Mouse (Mus musculus) heart, postnatal 10 days (tissue): Measurements from ENCODE around the gene Clybl. TPM values are rescaled to one million over a fixed set of nuclear protein-coding genes. Genes with fewer than 3 reads are reported as not detected.
A peak's percentile ranks its signal among the peaks of the same experiment; 100 is the strongest.

Source experiments
- DNase-seq, 2 experiments: peaks; one replicate each; pipeline ENCODE4 v3.0.0; 2021
- intact Hi-C: fragments of 180-260 bp; cut with DNase I; formaldehyde crosslinking; loops from one replicate; pipeline ENCODE4 v1.15.1; 2025
- total RNA-seq, 2 experiments: library from RNA; stranded (reverse); gene quantifications; 2 replicates each; pipeline ENCODE4 v1.2.3; 2021

The Clybl gene
- total RNA-seq, 2 experiments from 2014 or later: 103 TPM

DNA sequence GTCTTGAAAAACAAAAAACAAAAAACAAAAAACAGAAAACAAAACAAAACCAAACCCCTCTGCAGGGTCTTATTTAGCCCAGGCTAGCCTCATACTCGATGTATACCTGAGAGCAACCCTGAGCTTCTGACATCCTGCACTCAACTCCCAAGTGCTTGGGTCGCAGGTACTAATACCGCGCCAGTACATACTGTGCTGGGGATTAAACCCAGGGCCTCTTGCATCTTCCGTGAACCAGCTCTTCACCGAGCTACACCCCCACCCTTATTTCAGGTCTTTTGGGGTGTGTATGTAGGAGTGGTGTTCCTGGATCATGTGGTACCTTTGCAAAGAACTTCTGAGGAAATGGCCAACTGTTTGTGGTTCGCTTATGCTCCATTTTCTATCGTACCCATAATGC lies 13.1 kb downstream of the Clybl start:
- intact Hi-C loops: no loop called here
- DNase-seq: no peak

DNA sequence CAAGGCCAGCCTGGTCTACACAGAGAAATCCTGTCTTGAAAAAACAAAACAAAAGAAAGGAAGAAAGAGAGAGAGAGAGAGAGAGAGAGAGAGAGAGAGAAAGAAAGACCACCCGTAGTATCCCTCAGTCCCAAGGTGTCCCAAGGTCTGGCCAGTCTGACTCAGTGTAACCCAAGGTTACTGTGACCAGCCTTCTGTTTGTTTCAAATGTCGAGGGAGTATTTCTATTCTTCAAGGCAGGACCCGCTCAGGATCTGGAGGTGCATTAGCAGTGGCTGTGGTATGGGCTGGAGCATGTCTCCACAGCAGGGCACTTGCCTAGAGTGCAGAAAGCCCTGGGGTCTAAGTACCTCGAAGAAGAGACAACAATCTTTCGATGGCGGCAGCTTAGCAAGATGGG lies 15.3 kb downstream of the Clybl start:
- no peak for DNase-seq
- intact Hi-C loops: no loop called here

DNA sequence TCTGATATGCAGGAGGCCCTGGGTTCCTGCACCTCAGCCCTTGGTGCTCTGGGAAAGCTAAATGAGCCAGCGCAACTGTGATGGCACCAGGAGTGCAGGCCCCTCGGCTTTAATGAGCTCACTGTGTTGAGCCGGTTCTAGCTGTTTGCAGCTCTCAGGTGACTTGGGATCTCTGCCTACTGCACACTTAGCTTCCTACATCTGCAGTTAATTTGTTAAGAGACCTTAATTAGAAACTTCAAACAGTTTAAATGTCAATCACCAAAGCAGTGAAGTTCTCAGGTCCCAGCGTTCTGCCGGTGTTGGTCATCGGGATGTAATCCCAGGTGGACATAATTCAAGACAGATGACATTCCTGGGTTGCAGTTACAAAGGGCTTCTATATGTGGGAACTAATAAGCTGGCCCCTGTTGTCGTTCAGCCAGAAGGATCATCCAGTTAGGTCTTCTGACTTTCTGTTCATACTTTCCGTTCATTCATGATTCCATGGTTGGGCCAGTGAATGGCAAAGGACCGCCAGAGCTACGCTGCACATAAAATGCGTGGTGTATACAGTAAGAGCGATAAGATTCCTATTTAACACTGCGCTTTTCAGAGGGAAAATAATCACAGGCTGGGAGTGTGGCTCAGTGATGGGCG lies 18.9 kb downstream of the Clybl start:
- no peak for DNase-seq
- intact Hi-C loops: no loop called here

DNA sequence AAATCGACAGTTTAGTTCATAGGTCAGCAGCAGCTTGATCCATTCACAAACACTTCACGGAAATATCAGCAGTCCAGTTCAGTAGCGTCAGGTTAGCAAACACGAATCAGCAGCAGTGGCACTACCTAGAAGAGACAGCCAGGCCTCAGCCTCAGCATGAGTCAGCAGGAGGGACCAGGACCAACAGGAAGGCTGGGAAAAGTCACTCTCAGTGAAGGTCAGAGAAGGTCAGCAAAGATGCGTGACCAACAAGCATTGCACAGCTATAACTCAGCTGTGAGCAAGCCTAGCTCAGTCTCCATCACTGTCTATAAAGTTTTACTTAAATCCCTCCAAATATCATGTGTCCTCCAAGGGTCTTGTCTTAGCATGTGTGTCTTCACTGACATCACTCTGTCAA lies 27.7 kb downstream of the Clybl start:
- DNase-seq: no peak
- intact Hi-C loops: no loop called here

DNA sequence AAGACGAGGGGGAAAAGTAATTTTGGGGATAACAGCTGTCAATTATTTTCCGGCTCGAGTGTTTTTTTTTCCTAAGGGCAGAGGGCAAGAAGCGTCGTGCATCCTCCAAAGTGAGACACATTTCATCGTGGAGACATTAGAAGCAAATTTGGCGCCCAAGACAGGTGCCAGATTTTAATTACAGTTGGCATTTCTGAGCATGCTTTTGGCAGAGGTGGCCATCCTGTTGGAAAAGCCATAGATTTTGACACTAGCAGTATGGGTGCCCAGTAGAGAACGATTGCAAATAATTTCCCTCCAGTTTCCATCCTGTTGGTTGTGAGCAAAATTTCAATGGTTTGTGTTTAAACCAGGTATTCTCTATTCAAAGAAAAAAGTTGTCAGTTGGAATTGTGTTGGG lies 32.1 kb downstream of the Clybl start:
- intact Hi-C loops: no loop called here
- no peak for DNase-seq

DNA sequence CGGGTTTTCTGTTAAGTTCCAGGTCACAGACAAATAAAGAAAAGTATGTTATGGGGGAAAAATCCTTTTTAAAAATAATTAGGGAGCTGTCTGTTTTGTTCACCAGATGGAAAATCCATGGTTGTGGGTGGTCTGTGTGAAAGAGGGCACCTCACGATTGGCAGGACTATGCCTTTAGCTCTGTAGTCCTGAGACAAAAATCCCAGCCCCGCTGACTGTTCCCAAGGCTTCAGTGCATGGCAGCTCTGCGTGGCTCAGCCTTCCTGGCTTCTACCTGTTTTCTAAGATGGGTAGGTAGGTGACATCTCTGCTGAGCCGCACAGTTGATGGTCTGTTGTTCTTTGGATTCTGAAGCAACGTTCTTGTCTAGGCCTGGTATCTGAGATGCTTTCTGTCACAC lies 32.6 kb downstream of the Clybl start:
- intact Hi-C loops: no loop called here
- DNase-seq: no peak

DNA sequence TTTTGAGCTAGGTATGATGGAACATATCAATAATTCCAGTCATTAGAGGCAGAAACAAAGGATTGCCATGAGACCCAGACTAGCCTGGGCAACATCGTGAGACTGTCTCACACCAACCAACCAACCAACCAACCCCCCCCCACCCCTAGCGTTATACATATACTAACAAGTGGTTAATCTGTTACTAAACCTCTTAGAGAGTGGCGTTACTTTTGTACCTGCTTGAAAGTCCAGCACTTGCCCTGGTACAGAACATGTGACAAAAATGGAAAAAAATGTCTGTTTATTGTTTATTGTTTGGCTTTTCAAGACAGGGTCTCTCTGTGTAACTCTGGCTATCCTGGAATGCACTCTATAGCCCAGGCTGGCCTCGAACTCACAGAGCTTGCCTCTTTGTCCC lies 35.7 kb downstream of the Clybl start:
- DNase-seq: no peak

DNA sequence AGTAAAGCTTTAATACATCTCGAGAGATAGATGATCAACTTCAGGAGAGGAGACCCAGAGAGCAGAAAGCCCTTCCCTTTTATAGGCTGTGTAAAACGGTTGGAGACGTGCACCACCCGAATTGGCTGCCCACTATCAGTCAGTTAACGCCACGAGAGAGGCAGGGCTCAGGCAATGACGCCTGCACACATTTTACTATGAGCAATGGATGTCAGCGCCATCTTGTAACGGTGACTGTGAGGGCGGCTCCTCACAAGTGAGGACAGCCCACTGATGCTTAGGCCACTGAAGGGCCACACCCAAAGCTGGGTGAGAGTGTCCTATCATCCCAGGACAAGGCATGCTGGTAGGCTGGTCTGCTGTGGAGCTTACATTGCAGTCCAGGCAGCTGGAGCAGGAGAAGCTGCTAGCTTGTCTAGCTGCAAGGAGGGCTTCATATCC lies 41.5 kb downstream of the Clybl start:
- intact Hi-C loops: loop anchor here (1.0 to 10.0 kb wide), 4 partner anchors 252 to 1092 kb away; partner anchors contain the start of gene Zic2
- no peak for DNase-seq

More for the DNA sequence above, 35.7 kb downstream of the Clybl start:
- intact Hi-C loops: no loop called here

DNA sequence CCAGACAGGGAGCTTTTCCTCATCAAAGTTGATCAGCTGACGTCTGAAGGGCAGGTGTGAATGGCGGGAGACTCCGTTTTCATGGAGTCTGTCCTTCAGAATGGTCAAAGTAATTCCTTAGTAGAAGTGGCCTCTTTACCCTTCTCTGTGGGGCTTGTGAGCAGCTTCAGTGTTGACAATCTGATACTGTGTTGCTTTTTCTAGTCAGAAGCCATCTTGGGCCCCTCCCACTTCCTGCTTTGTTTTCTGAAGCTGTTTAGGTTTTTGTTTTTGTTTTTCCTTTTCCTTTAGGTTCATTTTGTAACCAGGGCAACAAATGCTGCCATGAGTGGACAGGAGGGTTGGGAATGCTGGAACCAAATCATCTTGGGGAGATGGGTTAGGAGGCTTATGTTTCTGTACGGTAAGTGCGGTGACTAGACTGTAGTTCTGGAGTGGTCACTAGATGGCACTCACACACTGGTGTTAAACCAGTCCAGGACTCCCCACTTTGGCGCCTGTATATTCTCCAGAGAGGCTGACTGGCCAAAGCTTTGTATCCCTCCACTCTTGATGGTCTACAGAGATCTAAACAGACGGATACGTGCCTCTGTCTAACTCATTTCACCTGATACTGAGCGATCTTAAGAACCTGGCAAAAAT lies 42.1 kb downstream of the Clybl start:
- DNase-seq: peak; percentile 82 to 89
- intact Hi-C loops: loop anchor here (1.0 to 10.0 kb wide), 4 partner anchors 251 to 1091 kb away; partner anchors contain the start of gene Zic2

DNA sequence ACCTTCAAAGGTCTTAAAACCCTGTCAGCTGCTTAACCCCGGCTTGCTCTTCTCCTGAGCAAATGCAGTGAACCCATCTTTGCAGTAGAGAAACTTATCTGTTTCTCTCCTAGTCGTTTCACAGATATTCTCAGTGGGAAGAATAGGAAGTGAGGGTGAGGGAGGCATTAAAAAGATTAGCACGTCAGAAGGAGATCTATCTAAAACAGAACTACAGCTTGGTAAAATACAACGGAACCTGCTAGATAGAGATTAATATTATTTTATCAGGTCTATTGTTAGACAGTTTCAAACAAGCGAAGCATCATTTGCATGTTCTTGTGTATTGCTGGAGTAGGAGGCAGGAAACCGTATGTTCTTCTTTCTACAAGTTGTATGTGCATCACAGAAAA lies 42.6 kb downstream of the Clybl start:
- DNase-seq: no peak
- intact Hi-C loops: loop anchor here (10.0 kb wide), 3 partner anchors 251 to 1091 kb away; partner anchors contain the start of gene Zic2

DNA sequence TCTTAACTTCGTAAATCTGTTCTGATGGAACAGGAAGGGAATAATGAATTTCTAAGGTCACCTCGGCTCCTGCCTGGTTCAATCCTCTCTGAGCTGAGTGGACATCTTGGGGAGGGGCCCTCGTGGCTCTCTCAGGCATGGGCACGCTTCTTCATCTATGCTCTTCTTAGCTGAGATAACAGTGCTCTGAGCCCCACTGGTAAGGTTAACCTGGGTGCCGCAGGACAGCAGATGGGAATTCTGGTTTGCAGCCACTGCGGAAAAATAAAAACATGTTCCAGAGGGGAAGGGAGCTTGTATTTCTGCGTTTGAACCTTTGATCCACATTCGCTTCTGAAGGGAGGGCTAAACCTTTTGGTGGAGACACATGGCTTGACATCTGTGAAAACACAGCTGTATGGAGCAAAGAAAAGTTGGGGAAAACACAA lies 43.0 kb downstream of the Clybl start:
- intact Hi-C loops: loop anchor here (10.0 kb wide), 3 partner anchors 250 to 1090 kb away; partner anchors contain the start of gene Zic2
- no peak for DNase-seq

DNA sequence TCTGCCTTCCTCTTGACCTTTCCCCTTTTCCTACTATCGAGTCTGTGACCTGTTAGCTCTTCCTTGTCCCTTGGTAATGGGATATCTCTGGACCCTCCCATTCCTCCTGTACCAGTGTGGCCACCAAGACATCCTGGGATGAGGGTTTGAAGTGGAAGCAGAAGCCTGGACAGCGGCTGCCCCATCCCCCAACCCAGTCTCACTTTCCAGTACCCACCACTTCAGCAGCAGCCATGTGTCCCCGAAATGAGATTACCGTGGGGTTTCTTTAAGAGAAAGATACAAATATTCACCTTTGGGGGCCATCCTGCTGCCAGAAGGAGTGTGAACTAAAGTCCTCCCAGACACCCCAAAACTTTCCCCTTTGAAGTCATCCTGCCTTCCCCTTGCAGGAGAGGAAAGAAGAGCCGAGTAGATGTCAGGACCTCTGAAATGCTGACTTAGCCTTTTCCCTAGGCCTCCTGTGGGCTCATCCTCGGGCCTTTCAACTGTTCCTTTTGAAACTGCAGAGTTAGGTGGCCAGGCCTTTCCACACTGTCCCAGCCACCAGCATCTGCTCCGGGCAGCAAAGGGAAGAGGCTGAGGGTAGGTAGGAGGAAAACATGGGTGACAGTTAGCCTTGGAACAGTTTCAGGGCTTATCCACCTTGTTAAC lies 44.1 kb downstream of the Clybl start:
- DNase-seq: no peak
- intact Hi-C loops: loop anchor here (10.0 kb wide), 3 partner anchors 249 to 1089 kb away; partner anchors contain the start of gene Zic2

DNA sequence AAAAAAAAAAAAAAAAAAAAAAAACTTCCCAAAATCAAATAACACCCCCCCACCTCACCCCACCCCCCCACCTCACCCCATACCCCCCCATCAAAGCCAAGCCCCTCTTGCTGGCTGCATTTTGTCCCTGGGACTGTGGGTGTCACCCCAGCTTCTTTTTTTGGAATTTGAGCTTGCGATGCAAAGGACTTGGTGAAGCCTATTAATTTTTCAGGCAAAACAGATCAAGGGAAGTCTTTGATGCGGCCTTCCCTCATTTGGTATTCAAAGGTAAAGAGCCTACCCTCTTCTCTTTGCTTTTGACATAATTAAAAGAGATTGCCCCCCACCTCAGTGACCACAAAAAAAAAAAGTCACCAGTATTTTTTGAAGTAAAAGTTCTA lies 44.6 kb downstream of the Clybl start:
- no peak for DNase-seq
- intact Hi-C loops: loop anchor here (10.0 kb wide), 3 partner anchors 249 to 1089 kb away; partner anchors contain the start of gene Zic2

DNA sequence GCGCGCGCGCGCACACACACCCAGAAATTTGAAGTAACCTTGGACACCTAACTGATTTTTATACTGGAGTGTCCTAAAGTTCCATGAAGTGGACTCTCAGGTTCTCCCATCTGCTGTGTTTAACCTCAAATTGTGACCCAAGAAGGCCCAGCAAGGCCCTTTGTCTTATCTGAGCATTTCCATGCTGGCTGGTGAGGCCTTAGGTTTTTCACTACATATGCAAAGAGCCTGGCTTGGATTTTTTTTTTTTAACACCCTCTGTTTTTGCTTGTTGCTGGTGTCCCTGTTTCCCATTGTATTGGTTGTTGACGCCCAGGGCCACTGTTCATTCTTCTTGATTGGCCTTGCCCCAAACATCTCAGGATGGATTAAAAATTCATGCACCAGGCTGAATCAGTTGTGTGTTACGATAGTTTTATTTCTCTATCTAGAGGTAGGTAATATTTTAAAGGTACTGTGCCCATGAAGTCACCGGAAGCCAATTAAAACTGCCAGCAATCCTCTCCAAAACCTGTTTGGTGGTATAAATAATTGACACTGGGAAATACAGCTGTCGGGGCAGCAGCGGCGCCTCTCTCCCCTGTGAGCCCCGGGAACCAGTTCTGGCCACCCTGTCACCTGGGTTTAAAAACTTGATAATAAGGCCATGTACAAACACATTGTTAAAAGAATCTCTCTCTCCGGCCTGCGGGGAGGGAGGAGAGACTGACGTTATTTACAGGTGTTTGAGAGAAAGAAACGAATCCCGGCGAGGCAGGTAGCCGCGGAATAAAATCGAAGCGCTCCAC lies 45.4 kb downstream of the Clybl start:
- intact Hi-C loops: loop anchor here (10.0 kb wide), 3 partner anchors 248 to 1088 kb away; partner anchors contain the start of gene Zic2
- DNase-seq: no peak

DNA sequence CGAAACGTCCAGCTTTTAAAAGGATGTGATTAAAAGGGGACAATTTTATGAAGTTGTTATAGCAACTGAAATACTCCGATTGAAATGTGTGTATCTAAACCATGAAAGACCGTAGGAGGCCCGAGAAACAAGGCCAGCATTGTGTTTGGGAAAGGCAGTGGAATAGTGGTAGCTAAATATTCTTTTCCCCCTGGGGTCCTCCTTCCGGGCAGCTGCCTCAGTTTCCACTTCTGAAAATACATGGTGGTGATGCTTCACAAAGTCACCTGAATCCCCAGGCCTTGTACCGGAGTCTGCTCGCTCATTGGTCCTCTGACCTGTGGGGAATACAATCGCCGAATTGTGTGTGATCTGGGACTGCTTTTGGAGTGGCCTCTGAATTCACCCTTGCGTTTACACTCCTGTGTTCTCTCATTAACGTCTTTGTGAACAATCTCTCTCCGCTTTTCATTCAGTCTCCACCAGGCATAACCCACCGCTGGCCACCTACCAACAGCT lies 46.0 kb downstream of the Clybl start:
- no peak for DNase-seq
- intact Hi-C loops: loop anchor here (10.0 kb wide), 3 partner anchors 247 to 1087 kb away; partner anchors contain the start of gene Zic2

DNA sequence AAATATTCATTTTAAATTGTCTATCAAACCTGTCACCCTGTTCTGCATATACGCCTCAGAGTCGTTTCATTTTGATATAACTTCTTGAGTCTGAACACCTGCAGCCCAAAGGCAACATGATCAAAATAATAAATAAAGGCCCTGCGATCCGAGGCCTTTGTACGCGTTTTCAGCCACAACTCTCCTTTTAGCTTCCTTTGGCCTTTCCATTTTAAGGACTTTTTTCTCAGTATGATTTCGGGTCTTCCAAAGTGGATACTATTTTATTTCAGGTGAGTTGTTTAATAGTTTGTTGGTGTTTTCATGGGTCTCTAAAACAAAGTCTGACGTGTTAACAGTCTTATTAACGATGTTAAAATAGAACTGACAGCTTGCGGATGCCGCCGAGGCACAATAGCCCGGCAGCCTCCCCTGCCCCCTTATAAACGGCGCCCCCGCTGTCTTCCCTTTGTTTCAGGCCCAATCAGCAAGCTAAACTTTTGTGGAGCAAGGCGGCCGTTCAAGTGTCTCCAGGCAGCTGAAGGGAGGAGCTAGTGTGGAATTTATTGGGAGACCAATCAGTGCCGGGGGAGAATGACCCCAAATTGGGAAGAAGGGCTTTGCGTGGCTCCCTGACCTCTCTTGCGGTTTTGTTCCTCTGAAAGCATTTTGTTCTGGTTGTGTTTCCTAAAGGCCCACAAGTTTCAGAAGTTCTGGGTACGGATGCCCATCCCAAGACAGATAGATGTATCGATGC lies 47.5 kb downstream of the Clybl start:
- intact Hi-C loops: loop anchor here (10.0 kb wide), 3 partner anchors 246 to 1086 kb away; partner anchors contain the start of gene Zic2
- no peak for DNase-seq

DNA sequence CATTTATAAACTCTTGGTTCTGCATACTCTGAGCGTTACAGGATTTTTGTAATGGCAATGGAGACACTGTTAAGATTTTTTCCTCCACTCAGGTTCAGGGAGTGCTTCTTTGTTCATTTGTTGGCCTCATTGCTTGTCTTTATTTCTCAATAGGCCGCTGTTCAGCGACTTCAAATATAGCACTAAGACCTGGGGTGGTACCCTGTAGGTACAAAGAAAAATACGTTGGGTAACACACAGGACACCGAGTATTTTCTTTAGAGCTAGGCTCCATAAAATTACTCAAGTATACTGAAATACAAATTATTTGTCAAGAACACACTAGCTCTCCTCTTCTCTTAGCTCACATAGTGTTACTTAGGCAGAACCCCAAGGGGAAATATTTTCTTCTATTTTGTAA lies 48.5 kb downstream of the Clybl start:
- intact Hi-C loops: loop anchor here (10.0 kb wide), 3 partner anchors 245 to 1085 kb away; partner anchors contain the start of gene Zic2
- no peak for DNase-seq

DNA sequence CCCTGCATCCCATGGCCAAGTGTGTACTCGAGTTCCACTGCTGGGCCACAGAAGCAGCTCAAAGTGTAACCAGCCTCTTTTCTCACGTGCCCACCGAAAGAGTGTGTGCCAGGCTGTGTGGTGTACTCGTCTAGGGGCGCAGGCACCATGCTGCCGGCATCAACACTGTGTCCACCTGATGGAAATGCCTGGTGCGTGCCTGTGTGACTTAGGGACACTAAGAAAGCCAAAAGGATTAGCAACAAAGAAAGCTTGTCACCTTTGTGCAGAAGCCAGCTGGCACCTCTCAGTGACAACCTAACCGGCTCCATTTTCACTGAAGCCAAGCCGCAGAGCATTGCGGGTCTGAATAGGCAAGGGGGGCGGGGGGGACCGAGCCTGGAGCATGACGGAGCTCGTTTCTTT lies 49.1 kb downstream of the Clybl start:
- DNase-seq: peak; percentile 19 to 32
- intact Hi-C loops: no loop called here

DNA sequence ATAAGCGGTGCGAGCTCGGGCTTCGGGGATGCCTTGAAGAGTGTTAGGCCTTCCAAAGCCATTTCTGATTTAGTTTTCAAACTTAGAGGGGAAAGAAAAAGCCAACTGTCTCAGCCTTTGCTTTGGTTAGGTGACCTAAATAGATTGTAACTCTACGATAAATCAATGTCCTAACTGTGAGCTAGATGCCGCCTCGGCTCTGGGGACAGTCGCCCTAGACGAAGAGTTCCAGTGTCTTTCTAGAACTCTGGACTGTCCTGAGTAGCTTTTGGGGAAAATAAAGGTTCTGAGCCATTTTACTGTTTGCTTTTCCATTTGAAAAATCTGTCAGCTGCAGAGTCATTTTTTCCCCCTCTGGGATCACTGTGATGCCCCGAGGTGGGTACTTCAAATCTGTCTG lies 49.6 kb downstream of the Clybl start:
- no peak for DNase-seq
- intact Hi-C loops: no loop called here
